Mouse (Mus musculus) natural killer cell, adult 2 months (primary cell): ENCODE measurements around the gene Olfr452.

Source experiments
- DNase-seq, 2 experiments: peaks; one replicate each; pipeline ENCODE4 v3.0.0; 2022; ENCODE audit warnings: low spot score in 2 of 2

The Olfr452 gene

DNA sequence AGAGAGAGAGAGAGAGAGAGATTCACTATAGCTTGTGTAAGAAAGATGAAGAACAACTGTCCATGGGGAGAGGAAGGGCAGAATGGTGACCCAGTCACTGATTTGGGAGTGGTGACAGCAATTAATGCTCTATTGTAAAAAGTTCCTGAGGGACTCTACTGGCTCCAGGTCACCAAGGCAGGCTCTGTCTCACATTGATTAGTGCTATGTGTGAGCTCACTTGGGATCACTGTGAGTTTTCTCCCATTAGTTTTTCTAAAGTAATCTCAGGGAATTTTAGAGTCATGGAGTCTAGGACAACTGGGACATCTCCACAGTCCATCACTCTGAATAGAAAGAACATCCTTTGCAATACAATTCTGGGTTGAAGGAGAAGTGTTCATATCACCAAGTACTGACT is at the start of gene Olfr452:
Olfr452 (plus strand) TSS at position 301 of the 400 bp plus-strand sequence.
- no peak for DNase-seq

DNA sequence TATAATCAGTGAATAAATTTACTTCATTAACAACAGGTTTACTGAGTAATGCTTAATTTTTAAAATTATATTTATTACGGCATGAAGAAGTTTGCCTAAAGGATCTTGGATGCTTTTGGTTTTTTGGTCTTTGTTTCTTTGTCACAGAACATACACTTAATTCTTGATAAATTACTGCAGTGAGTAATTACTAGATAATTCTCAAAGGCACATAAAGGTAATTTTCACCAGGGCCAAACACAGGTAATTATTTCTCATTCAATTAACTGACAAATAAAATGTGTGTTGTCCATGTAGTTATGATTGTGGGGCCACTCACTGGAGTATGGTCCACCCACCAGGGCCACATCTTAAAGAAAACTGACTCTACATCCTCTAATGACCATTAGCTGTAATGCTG is 45.8 kb upstream of the Olfr452 start, which contains the start of gene Olfr453:
Olfr453 (plus strand) TSS at position 301 of the 400 bp plus-strand sequence.
- DNase-seq, result no peak

DNA sequence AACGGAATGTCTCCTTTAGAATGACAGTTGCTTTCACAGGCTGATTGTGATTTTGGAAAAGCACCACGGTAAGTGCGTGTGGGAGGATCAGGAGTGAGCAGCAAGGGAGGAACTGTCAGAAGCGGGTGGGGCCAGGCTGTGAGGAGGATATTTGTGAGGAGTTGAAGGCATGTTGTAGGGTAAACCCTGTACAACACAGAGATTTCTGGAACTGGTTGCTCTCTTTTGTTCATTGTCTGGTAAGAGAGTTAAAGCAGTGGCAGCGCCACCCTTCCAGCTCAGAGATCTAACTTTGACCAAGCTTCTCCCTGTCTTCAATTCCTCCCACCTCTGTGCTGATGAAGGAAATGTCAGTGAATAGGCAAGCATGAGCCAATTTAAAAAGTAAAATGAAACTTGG is 42.6 kb upstream of the Olfr452 start:
- DNase-seq, result no peak

DNA sequence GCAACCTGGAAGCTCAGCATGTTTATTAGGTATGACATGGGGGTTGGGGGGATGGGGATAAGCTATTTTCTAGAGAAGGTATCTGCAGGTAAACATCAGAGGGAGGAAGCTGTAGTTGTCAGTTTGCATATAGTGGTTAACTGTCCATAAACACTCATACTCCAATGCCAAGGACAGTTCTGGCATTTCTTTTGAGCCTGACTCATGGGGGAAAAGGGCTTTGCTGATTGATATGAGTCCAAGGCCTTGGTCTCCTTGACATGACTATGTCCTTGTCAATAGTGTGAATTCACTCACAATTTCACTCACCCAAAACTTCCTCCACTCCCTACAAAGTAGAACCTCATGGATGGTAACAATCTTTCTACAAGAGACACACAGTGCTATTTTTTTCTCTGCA is 37.0 kb upstream of the Olfr452 start:
- DNase-seq, result no peak

DNA sequence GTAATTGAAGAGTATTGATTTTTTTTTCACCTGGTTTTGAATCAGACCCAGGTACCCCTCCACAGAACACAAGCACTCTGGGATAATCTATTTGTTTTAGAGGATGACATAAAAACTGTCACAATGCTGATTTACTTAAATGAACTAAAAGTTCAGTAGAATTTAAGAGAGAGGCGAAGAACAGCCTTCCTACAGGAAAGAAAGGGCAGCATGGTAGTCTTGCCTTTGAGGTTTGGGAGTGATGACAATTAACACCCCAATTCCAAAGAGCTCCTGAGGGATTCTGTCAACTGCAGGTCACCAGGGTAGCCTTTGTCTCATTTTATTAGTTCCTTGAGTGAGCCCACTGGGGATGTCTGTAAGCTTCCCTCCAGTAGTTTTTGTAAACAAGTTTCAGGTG is 28.8 kb upstream of the Olfr452 start, which contains the start of gene Olfr38:
Olfr38 (plus strand) TSS at position 301 of the 400 bp plus-strand sequence.
- DNase-seq, result no peak

DNA sequence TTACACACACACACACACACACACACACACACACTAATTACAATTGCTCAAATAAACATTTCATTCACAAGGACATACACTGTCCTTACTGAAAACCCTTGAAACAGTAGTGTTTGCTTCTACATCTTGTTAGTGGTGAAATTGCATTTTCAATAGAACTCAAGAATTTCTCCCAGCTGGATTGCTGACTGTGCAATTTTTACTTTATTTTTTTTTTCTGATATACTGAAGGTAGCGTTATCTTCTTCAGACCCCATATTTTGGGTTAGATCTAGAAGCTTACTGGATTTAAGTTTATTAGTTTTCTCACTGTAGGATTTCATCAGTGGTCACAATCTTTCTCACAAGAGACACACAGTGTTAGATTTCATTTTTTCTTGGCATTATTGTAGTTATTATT is 7.8 kb upstream of the Olfr452 start:
- DNase-seq, result no peak

DNA sequence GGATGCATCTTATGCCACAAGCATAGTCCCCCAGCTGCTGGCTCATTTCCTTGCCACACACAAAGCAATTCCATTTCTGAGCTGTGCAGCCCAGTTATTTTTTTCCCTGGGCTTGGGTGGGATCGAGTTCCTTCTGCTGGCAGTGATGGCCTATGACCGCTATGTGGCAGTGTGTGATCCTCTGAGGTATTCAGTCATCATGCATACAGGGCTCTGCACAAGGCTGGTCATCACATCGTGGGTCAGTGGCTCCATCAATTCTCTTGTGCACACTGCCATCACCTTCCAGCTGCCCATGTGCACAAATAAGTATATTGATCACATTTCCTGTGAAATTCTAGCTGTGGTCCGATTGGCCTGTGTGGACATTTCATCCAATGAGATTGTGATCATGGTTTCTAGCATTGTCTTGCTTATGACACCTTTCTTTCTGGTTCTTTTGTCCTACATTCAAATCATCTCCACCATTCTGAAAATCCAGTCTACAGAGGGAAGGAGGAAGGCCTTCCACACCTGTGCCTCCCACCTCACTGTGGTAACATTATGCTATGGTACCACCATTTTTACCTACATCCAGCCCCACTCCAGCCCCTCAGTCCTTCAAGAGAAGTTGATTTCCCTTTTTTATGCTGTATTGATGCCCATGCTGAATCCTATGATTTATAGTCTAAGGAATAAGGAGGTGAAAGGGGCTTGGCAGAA is 5.5 kb downstream of the Olfr452 start:
- no peak for DNase-seq

DNA sequence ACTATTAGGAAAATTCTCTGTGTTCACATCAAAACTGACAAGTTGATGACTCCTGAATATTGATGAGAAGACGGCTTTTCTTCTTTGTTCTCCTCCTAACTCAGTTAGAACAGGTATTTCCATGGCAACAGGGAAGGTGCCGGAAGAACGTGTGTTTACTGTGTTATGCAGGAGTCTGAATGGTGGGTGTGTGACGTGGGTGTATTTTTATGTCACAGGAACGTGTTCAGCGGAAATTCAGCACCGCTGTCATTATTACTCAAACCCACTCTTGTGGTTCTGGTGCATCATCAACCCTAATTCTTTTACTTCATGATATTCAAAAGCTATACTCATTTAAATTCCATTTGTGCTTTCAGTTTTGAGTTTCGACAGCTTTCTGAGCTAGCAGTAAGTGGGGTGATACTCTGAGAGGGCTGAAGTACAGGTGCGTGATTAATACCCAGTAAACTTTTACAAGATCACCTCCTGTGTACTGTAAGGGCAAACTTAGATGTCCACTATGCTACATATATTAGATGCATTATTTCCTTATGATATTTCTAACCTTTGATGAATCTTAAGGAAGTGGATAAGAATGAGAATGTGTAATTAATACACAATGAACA is 6.2 kb downstream of the Olfr452 start:
- DNase-seq, result no peak

DNA sequence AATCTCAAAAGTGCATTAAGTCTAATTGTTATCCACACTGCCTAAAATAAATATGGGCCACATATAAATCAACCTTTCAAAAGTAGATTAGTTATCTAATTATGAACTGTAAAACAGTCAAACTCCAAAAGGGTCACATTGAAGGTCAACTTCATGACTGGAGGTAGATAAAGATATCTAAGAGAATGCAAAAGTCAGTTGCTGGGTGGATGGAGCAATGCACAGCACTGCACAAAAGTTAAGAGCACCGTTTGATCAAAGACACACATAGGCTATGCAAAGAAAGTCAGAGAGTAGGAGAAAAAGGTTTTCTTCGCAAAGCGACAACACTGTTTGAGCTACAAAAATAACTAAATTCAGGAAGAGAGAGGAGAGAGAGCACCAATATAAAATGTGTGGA is 10.1 kb downstream of the Olfr452 start:
- no peak for DNase-seq

DNA sequence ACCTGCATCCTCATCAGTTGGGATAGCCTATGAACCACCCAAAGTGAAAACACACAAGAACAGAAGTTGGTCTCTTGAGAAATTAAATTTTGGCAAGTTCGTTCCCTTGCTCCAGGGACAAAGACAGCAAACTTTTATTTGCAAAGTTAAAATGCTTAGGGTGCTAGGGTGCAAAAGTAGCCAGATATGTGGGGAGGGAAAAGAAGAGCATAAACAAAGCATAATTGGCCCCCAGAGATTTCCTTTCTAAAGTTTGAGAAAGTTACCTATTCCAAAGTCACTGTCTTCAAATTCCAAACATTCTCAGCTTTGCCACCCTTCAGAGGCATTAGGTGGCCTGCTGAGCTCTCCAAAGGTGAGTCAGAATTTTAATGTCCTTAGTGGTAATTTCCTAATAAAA is 26.7 kb downstream of the Olfr452 start, which contains the start of gene Olfr450:
Olfr450 (plus strand) TSS at position 301 of the 400 bp plus-strand sequence.
- no peak for DNase-seq

DNA sequence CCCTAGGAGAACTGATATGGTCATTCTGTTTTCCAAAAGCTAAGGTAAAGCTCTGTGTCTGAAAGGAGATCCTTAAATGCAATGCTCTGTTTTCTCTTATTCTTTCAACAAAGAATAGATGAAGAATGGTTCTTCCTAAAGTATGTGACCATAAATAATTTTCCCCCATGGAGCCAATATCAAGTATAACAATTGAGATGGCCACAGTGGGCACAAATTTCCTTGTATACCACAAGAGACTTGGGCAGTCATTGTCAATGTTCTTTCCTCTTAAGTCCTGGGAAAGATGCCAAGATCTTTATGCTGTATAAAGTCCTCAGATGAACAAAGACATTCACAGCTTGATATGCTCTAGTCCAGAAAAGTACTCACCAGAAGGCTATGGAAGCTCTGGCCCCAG is 49.2 kb downstream of the Olfr452 start, which contains the start of gene Olfr449:
Olfr449 (plus strand) TSS at position 301 of the 400 bp plus-strand sequence.
- DNase-seq, result no peak
